24 mouse cellular contexts compared by ENCODE assay signal in genomic region chr7:118163006-118163405, GRCm38 (mm10). TPM values are rescaled to one million over a fixed set of nuclear protein-coding genes. Genes with fewer than 3 reads are reported as not detected.
DNase-seq lines count a peak whose midpoint lies in the region; ATAC-seq lines count a peak whose summit lies in the region.
"Had no signal": no experiment of that assay in that cellular context is flagged by ENCODE, and none has a peak within 500 bp of the region (broad histone marks: within the 10 kb centered on the region; RNA-seq: fewer than 3 reads in every experiment).

No protein-coding gene starts in this region.

- peaks cover 4% of the 10 kb centered on the region; the same call in 1 of the 2 replicates for H3K36me3 ChIP-seq in hindbrain, embryonic 11.5 days (ENCODE audit: control insufficient read depth, insufficient read depth, low read length)

- no peak for ATAC-seq in hindbrain, embryonic 11.5 days (ENCODE audit: low FRiP score)
- ATAC-seq: CD4-positive, CD25-positive, alpha-beta regulatory T cell, adult 4 months; forebrain, embryonic 14.5 days; forebrain, embryonic 16.5 days had no signal

- no peak overlapping the region for H3K4me2 ChIP-seq in hindbrain, embryonic 11.5 days (replicated peaks; ENCODE audit: low read depth, low read length)
- H3K4me2 ChIP-seq: embryonic facial prominence, embryonic 13.5 days; embryonic facial prominence, embryonic 15.5 days; forebrain, embryonic 12.5 days had no signal

- 93% methylated on average over 8 of the region's 8 CpGs for WGBS in hindbrain, embryonic 11.5 days

- no peak overlapping the region for H3K4me3 ChIP-seq in hindbrain, embryonic 11.5 days (ENCODE audit: low read depth, low read length)
- H3K4me3 ChIP-seq: embryonic facial prominence, embryonic 13.5 days; embryonic facial prominence, embryonic 15.5 days; erythroblast, embryonic 14.5 days; forebrain, embryonic 10.5 days; forebrain, embryonic 12.5 days had no signal

- no peaks in the 10 kb centered on the region for H3K27me3 ChIP-seq in hindbrain, embryonic 11.5 days (ENCODE audit: control insufficient read depth, insufficient read depth, low read length)
- H3K27me3 ChIP-seq: CH12.LX; embryonic facial prominence, embryonic 13.5 days; embryonic facial prominence, embryonic 15.5 days; forebrain, embryonic 12.5 days had no signal

- DNase-seq in adrenal gland, postnatal 10 days = peak; percentile 7
- no peak for DNase-seq in adrenal gland, postnatal 36 days
- DNase-seq in ES-CJ7 (ENCODE audit: low read depth, low spot score) (peak; percentile 21), ZHBTc4 (ENCODE audit: low read depth, low spot score) (peak; percentile 69)
- DNase-seq in hindbrain, embryonic 11.5 days (ENCODE audit: low spot score) = no peak
- DNase-seq: adrenal gland, adult 2 months; adrenal gland, postnatal 14 days; B cell, adult 2 months; cerebellum, adult 11 months; cerebellum, adult 18-20 months; cerebellum, adult 8-10 months; cerebellum, adult 9-11 months; cerebellum, postnatal 14 days; cerebellum, postnatal 36 days; embryo, embryonic 11 days had no signal

- no peak overlapping the region for H3K27ac ChIP-seq in hindbrain, embryonic 11.5 days (ENCODE audit: low read depth, low read length)
- H3K27ac ChIP-seq: embryonic facial prominence, embryonic 13.5 days; embryonic facial prominence, embryonic 15.5 days; forebrain, embryonic 10.5 days; forebrain, embryonic 12.5 days had no signal

- H3K9ac ChIP-seq in hindbrain, embryonic 11.5 days (ENCODE audit: low read depth, low read length) = no peak overlapping the region
- H3K9ac ChIP-seq: embryonic facial prominence, embryonic 13.5 days; embryonic facial prominence, embryonic 15.5 days; forebrain, embryonic 12.5 days had no signal

- H3K4me1 ChIP-seq in hindbrain, embryonic 11.5 days (replicated peaks; ENCODE audit: control insufficient read depth, insufficient read depth, low read length) = no peaks in the 10 kb centered on the region
- H3K4me1 ChIP-seq: embryonic facial prominence, embryonic 13.5 days; embryonic facial prominence, embryonic 15.5 days; forebrain, embryonic 10.5 days; forebrain, embryonic 12.5 days had no signal

- no peaks in the 10 kb centered on the region for H3K9me3 ChIP-seq in hindbrain, embryonic 11.5 days (ENCODE audit: control insufficient read depth, low read length)
- H3K9me3 ChIP-seq: embryonic facial prominence, embryonic 13.5 days; embryonic facial prominence, embryonic 15.5 days; forebrain, embryonic 10.5 days; forebrain, embryonic 12.5 days had no signal

RNA-seq across cellular contexts. Expression of gene Arl6ip1, which starts 33.5 kb away (rescaled TPM):
- total RNA-seq in adrenal gland, postnatal 10 days (2021) = 100 to 1,000 TPM; 148 to 152 TPM
- total RNA-seq in adrenal gland, postnatal 36 days (2021) = 100 to 1,000 TPM; 179 to 182 TPM
- polyA plus RNA-seq in hindbrain, embryonic 11.5 days (2014; fragmentation: Nextera tagmentation; extraction: Ambion mirVana) = 435 and 453 TPM in 2 replicates

RNA-seq across cellular contexts. Expression of gene Rps15a, which starts 47.0 kb away (rescaled TPM):
- 100 to 1,000 TPM; 881 to 957 TPM for total RNA-seq in adrenal gland, postnatal 10 days (2021)
- total RNA-seq in adrenal gland, postnatal 36 days (2021) = 100 to 1,000 TPM; 826 to 831 TPM
- 611 and 623 TPM in 2 replicates for polyA plus RNA-seq in hindbrain, embryonic 11.5 days (2014; fragmentation: Nextera tagmentation; extraction: Ambion mirVana)

Comparison
In these comparisons a context has a peak if more than half of its experiments do, and no peak if none do; other contexts are left out.
1. DNase-seq: peak in adrenal gland, postnatal 10 days (single experiment), ES-CJ7 (single experiment) and ZHBTc4 (single experiment); none in adrenal gland, postnatal 36 days (0 of 2) and hindbrain, embryonic 11.5 days (single experiment).